Mouse (Mus musculus) heart, adult 11 months (tissue): ENCODE results near the gene Etv2.

Experiments
- DNase-seq: peaks from one replicate; pipeline ENCODE4 v3.0.0; 2022

Etv2 gene

GRCm38 (mm10) chr7:30635752-30636151 is at the start of gene Etv2:
Etv2 (minus strand) TSS chr7:30635852.
- DNase-seq, result no peak

DNA sequence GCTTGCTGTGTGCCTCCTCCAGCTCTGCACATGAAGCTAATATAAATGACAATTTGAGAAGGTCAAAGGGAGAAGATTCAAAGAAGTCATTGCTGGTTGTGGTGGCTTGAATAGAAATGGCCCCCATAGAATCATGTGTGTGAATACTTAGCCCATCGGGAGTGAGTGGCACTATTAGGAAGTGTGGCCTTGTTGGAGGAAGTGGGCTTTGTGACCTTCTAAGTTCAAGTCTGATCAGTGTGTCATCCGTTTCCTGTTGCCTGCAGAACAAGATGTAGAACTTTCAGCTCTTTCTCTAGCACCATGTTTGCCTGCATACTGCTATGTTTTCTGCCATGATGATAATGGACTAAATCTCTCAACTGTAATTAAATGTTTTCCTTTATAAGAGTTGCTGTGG is 47.8 kb upstream of the Etv2 start:
- DNase-seq, result no peak

- peak; percentile 94 for DNase-seq
Measured at GRCm38 (mm10) chr7:30681897-30682296, 46.2 kb upstream of the Etv2 start.

DNA sequence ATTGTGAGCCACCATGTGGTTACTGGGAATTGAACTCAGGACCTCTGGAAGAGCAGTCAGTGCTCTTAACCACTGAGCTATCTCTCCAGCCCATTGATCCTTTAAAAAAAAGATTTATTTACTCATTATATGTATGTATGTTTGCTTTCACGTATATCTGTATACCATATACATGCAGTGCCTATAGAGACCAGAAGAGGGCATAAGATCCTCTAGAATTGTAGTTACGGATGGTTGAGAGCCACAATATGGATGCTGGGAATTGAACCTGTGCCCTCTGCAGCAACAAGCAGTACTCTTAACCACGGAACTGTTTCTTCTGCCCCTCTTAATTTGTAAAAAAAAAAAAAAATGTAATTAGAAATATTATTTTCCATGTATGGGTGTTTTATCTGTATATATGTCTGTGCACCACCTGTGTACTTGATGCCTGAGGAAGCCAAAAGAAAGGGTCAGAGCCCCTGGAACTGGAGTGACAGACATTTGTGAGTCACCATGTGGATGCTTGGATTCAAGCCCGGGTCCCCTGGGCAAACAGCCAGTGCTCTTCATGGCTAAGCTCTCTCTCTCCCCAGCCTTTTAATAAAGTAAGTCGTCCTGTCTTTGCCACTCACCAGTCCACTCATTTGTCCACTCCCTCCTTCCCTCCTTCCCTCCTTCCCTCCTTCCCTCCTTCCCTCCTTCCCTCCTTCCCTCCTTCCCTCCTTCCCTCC is 42.8 kb upstream of the Etv2 start:
- peak; percentile 93 for DNase-seq

DNA sequence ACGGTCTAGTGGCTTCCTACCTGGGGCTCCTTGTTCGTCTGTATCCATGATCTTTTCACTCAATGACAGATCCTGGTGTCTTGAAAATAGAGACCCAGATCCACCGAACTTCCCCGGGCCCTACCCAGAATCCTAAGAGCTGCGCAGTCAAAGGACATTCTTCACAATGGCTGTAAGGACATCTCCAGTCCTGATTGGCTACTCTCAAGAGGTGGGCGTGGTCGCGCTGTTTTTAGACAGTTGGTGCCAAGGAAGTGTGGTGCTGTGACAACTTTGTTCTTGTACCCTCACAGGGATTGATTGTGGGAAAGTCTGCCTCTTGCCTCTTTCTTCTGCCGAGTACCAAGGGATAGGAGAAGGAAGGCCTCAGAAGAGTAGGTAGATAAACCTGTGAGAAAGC is 35.8 kb upstream of the Etv2 start, which contains the start of gene Pmis2:
Gene Pmis2 (minus strand): TSS at position 126 of the 400 bp plus-strand sequence.
- DNase-seq, result no peak

GRCm38 (mm10) chr7:30669229-30669628 is 33.6 kb upstream of the Etv2 start:
- DNase-seq, result no peak

- DNase-seq, result no peak
Measured at GRCm38 (mm10) chr7:30665321-30665720, 29.7 kb upstream of the Etv2 start.

DNA sequence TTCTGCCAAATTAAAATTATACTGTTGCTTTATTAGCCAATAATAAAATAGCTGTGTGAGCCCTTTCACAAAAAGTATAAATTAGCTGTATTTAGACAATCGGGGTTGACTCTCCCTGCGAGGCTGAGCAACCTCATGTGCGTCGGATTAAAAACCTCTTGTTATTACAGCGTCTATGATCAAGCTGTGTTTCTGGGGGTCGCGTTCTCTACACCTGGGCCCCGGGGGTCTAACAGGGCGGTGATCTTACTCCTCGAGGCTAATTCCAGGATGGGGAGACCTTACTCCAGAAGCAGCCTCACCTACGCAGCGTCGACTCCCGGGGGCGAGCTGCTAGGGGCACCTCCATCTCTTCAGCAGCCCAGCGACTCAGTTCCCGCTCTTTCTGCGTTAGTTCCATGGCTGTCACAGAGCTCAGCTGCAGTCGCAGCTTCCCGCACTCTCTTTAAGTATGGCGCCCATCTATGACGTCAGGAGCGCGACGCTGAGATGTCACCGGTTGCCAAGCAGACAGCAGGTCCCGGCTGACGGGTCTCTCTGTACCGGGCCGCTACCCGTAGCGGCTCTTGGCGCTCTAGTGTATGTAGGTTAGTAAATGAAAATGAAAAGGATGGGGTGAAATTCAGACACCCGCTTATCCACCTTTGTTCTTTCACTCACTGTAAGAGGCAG is 29.0 kb upstream of the Etv2 start, which contains the start of gene Haus5:
Gene Haus5 (minus strand): TSS at position 466 of the 672 bp plus-strand sequence.
- peak; percentile 98 for DNase-seq

DNA sequence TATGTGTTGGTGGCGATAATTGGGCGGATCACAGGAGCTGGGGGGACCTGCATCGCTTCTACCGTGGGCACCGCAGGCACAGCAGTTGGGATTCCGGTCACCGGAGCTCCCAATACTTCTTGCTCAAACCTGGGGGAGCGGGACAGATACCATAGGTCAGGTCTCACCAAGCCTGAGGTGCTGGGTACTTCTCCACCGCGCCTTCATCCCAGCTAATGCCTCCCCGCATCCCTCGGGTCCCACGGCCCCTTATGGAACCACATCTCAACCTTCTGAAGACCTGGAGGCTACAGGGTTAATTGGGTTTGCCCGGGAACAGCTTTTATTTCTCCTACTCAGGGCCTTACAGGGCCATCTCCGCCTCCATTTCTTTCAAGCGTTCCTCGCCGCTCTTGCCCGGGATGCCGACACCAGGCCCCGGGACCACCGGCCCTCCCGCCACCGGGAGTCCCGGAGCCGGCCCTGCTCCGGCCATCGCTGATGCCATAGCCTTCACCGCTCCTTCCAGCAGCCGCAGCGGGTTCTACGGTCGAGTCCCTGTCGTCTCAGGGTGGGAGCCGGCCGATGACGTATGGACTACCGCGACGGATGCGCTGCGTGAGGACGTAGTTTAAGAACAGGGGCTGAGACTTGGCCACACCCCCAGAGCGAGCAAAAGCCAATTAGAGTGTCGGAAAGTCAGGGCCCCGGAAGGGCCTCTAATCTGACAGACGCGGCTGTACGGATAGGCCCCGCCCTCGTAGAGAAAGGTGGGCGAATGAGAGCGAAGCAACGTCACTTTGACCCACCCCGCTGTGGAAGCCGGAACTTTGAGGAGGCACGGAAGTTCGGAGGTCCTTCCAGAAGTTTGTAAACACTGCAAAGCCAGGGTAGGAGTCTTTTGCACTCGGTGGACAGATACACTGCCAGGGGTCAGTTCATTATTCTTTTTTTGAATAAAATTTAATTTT is 14.2 kb upstream of the Etv2 start, which contains the start of gene Rbm42:
Gene Rbm42 (minus strand): TSS at position 727 of the 950 bp plus-strand sequence.
- DNase-seq, result peak; percentile 100

GRCm38 (mm10) chr7:30639083-30639482 is 3.4 kb upstream of the Etv2 start:
- DNase-seq, result no peak

DNA sequence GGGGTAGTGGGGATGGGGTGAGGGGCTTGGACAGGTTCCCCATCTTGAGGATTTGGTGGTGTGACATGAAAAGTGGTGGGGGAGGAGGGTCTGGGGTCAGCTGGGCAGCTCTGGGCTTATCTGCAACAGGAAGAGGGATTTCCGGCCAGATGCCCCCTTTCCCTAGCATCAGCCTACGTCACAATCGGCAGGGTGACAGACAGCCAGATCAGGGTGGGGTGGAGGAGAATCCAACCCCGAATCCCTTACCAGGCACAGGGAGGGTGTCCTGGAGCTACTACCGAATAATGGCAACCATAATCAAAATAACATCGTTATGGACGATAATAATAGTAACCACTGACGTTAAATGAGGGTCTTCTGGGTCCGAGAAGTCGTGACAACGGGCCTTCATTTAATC is 743 bp upstream of the Etv2 start:
- DNase-seq, result no peak

GRCm38 (mm10) chr7:30634621-30635020 is 1.0 kb downstream of the Etv2 start:
- no peak for DNase-seq

DNA sequence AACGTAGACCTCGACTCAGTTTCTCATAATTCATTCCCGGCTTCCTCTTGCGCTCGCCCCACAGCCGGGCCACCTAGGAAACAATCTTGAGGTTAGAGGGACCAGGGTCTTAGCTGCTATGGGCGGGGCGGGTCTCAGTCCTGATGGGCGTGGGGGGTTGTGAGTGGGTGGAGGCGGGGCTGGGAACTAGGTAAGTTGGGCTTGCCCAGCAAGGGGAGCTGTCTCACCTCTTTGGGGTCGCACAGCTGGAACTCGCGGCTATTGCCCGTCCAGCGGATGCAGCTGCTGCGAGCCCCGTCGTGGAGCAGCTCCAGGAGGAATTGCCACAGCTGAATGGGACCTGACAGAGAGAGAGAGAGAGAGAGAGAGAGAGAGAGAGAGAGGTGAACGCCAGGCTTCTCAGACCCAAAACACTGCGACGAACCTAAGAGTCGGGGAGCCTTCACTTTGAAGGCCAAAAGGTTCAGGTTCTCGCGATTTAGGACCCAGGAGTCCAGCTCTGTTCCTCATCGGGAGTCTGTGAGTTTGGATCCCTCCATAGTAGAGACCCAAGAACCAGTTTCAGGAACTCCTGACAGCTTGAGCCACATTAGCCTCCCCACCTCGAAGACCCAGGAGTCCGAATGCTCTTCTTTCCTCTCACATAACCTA is 1.8 kb downstream of the Etv2 start:
- DNase-seq, result no peak

DNA sequence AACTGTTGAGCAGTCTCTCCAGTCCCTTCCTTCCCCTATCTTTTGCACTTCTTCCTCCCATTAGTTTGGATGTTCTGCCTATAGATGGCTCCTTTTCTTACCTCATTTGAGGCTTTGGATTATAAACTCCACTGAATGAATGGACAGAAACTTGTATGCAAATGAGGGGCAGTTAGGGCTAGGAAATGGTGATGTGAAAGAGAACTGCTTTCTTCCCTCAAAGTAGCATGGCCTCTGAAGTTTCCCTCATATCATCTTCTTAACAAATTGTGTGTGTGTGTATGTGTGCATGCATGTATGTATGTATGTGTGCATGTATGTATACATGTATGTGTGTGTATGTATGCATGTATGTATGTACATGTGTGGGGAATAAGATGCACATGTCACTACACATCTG is 6.6 kb downstream of the Etv2 start:
- DNase-seq, result no peak

DNA sequence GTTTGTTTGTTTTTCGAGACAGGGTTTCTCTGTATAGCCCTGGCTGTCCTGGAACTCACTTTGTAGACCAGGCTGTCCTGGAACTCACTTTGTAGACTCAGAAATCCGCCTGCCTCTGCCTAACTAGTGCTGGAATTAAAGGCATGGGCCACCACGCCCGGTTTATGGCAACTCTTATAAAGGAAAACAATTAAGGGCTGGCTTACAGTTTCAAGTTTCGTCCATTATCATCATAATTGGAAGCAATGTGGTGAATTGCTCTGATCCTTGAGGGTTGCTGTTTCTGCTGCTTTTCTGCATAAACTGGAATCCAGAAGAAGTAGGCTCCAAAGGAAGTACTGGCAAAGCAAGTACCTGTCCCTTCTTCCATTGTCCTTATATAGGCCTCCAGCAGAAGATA is 9.0 kb downstream of the Etv2 start:
- no peak for DNase-seq

DNA sequence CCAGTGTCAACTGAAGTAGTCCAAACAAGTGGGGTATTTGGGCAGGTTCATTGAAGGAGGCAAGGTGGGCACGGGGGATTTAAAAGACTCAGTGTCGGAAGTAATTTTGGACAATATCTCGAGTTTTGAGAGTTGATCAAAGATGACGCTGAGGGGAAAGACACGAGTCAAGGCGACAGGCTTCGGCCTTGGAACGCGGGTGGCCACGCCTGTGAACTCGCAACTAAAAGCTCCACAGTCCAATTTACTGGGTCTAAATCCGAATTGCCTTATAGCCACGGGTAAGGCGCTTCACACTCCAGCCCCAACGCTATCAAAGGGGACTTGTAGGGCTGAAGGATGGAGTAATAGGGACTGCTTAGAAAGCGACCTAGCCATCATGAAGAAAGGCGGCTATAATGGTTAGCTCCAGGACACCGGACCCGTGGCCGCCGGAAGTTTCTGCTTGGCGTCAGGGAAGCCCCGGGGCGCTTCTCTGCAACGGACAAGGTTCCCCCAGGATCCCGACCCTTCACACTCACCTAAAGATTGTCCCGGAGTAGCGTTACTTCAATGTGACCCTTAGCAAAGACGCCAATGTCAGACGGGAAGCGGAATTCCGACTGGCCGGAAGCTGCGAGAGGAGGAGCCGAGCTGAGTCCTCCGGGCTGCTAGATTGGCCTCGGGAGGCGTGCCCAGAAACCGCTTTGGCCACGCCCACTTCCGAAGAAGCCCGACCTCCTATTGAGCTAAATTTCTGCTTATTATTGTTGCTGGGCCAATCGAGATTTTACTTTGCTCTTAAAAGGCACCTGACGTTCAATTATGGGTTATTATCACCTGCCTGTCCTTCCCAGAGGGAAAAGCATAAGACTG is 9.9 kb downstream of the Etv2 start, which contains the start of gene Cox6b1:
Gene Cox6b1 (minus strand): TSS at position 622 of the 855 bp plus-strand sequence.
- peak; percentile 99 for DNase-seq

GRCm38 (mm10) chr7:30619202-30619601 is 16.4 kb downstream of the Etv2 start:
- no peak for DNase-seq

DNA sequence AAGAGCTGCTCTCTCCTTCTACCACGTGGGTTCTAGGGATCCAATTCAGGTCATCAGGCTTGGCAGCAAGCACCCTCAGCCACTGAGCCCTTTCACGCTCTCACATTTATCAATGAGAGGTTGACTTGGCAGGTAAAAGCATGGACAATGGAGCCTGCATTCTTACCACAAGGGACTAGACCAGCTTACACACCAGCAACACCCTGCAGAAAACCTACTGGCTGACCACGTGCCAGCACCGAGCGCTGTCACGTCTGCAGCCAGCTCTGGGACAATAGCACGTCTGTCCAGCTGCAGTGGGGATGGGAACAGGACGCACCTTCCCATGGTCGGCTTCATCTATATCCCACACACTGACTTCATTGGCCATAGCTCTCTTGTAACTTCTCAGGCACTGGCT is 17.0 kb downstream of the Etv2 start:
- DNase-seq, result peak; percentile 94

DNA sequence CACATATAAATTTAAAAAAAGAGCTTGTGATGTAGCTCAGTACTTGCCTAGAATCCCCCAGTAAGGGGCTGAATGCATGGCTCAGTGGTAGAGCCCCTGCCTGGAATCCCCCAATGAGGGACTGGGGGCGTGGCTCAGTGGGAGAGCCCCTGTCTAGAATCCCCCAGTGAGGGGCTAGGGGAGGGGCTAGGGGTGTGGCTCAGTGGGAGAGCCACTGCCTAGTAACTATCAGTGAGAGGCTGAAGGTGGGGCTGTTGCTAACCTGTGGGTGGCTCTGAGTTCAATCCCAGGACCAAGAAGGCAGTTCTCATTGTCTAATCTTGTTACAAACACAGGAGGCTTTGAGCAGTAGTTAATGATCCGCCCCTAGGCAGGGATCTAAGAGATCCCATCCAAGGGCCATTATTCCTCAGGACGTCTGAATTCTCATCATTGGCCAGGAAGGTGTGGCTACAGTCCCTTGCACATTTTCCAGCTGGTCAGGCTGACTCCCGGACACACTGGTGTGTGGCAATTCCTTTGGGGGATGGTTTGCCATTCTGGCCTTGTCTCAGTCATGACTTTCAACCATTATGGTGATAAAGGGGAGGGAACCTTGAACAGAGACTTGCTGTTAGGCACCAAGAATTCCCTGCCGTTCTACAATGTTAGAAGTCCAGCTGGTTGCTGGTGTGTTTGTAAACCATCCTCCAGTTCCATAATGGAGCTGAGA is 20.4 kb downstream of the Etv2 start:
- DNase-seq, result no peak

DNA sequence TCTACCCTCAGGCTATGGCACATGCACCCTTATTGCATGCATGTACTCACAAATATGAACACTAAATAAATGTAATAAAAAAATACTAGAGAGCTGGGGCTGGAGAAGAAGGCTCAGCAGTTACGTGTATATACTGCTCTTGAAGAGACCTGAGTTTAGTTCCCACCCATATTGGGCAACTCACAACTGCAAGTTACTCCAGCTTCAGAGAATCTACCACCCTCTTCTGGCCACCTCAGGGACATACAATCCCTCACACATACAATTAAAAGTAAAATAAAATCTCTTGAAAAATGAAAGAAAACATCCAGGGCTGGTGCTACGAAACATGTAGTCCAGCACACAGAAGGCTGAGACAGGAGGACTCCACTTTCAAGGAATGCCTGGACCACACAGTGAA is 21.2 kb downstream of the Etv2 start:
- DNase-seq, result no peak
